Mouse (Mus musculus): ENCODE measurements at regions not wholly inside any gene's neighbourhood (a gene's known extent, or its start where the extent isn't known, plus 50 kb on each side); places are given as distances from the start of the nearest gene placed in this dataset.

GRCm38 (mm10) chr9:41377701-41378626 is 216.5 kb upstream of the Ubash3b start:
- TF ChIP-seq CTCF (IDR thresholded peaks at IDR 0.05; ENCODE audit: insufficient read depth, low read length) (no peak), POLR2A (IDR thresholded peaks at IDR 0.05; ENCODE audit: borderline replicate concordance, extremely low read depth, low read depth, low read length) (no peak)
